Mouse (Mus musculus): ENCODE measurements around the gene Nisch. TPM values are rescaled to one million over a fixed set of nuclear protein-coding genes. Genes with fewer than 3 reads are reported as not detected.

Nisch gene
- polyA plus RNA-seq, 1 experiment from 2014 or later, result 368 TPM

- no peak overlapping the region for H3K27ac ChIP-seq (ENCODE audit: low read length)
- no peaks in the 10 kb centered on the region for H3K27me3 ChIP-seq (ENCODE audit: control insufficient read depth, insufficient read depth, low read length)
- no peak overlapping the region for H3K9ac ChIP-seq (replicated peaks; ENCODE audit: low read depth, low read length)
- H3K36me3 ChIP-seq (ENCODE audit: control insufficient read depth, insufficient read depth, low read length), result peaks cover 17% of the 10 kb centered on the region
- 0 out of 2 replicates have a peak, but pooled peaks cover 3% of the 10 kb centered on the region for H3K4me1 ChIP-seq (ENCODE audit: control insufficient read depth, insufficient read depth, low read length)
- H3K4me2 ChIP-seq (replicated peaks; ENCODE audit: low read depth, low read length), result peak overlapping the region; percentile 14; the same call in 1 of the 2 replicates
- 0 out of 2 replicates have a peak overlapping the region, but pooled peaks have one; percentile 3 for H3K4me3 ChIP-seq (ENCODE audit: low read depth, low read length)
- H3K9me3 ChIP-seq (ENCODE audit: control insufficient read depth, low read depth, low read length), result no peaks in the 10 kb centered on the region
- no peak for ATAC-seq (ENCODE audit: insufficient number of reproducible peaks, insufficient read depth, low FRiP score, low read depth)
- 62% methylated on average over 9 of the region's 9 CpGs for WGBS
Observed at GRCm38 (mm10) chr14:31166827-31167226, 49.9 kb downstream of the Nisch start.

DNA sequence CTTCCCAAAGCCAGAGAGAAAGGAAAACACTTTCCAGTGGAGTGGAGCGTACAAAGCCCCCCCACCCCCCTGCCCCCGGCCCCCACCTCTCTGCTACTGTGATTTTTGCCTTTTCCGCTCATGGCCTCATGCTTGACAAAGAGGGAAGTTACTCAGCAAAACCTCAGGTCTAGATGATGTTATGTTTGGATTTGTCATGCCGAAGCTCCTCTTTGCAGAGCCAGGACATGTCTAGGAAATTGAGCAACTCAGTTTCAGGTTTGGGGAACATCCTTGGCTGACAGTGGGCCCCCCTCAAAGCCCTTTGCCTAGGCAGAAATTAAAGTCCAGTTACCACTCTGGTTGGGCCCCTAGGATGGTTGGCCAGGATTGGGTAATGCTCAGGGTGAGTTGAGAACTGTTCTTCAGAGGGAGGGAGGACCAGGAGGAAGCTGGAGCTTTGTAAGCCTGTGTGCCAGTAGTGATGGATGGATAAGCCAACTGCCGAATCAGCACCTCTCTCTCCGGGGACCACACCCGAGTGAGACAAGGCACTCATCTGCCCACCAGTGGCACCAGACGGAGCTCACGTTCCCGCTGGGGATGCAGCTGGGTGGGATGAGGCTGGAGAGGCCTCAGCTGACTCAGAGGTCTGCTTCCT, 50.6 kb downstream of the Nisch start:
- 0 out of 2 replicates have a peak, but pooled peaks cover 3% of the 10 kb centered on the region for H3K4me1 ChIP-seq (ENCODE audit: control insufficient read depth, insufficient read depth, low read length)

DNA sequence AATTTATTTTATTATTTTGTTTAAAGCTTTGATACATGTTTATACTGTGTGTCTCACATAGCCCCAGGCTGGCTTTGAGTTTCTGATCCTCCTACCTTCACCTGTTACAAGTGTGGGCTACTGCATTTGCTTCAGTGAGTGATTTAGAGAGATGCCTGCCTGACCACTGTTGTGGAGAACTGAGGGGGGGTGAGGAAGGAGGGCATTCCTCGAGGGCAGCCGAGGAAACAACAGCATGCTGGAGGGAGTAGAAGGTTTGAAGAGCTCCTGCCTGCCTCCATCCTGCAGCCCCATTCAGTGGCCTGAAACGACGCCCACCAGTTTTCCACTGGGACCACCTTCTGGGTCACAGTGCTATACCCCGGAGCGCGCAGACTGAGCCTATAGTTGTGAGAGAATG, 51.3 kb downstream of the Nisch start:
- peaks cover 3% of the 10 kb centered on the region; the same call in 1 of the 2 replicates for H3K36me3 ChIP-seq (ENCODE audit: control insufficient read depth, insufficient read depth, low read length)
- H3K27me3 ChIP-seq (ENCODE audit: control insufficient read depth, insufficient read depth, low read length), result no peaks in the 10 kb centered on the region
- WGBS, result 52% methylated on average over 7 of the region's 7 CpGs
- no peak overlapping the region for H3K4me2 ChIP-seq (replicated peaks; ENCODE audit: low read depth, low read length)
- ATAC-seq (ENCODE audit: insufficient number of reproducible peaks, insufficient read depth, low FRiP score, low read depth), result no peak
- H3K4me1 ChIP-seq (ENCODE audit: control insufficient read depth, insufficient read depth, low read length), result 0 out of 2 replicates have a peak, but pooled peaks cover 3% of the 10 kb centered on the region
- H3K9ac ChIP-seq (replicated peaks; ENCODE audit: low read depth, low read length), result no peak overlapping the region
- no peaks in the 10 kb centered on the region for H3K9me3 ChIP-seq (ENCODE audit: control insufficient read depth, low read depth, low read length)
- H3K27ac ChIP-seq (ENCODE audit: low read length), result no peak overlapping the region
- H3K4me3 ChIP-seq (ENCODE audit: low read depth, low read length), result no peak overlapping the region

More for the DNA sequence above, 50.6 kb downstream of the Nisch start:
- Histone ChIP-seq H3K4me2 (replicated peaks; ENCODE audit: low read depth, low read length) (no peak overlapping the region; the same call in 1 of the 2 replicates), H3K27ac (ENCODE audit: low read length) (no peak overlapping the region), H3K9ac (replicated peaks; ENCODE audit: low read depth, low read length) (no peak overlapping the region), H3K9me3 (ENCODE audit: control insufficient read depth, low read depth, low read length) (no peaks in the 10 kb centered on the region), H3K4me3 (ENCODE audit: low read depth, low read length) (no peak overlapping the region), H3K27me3 (ENCODE audit: control insufficient read depth, insufficient read depth, low read length) (no peaks in the 10 kb centered on the region), H3K36me3 (ENCODE audit: control insufficient read depth, insufficient read depth, low read length) (peaks cover 10% of the 10 kb centered on the region)
- 41% methylated on average over 10 of the region's 10 CpGs for WGBS
- ATAC-seq (ENCODE audit: insufficient number of reproducible peaks, insufficient read depth, low FRiP score, low read depth), result no peak

GRCm38 (mm10) chr14:31165010-31165409, 51.7 kb downstream of the Nisch start:
- Histone ChIP-seq H3K4me1 (ENCODE audit: control insufficient read depth, insufficient read depth, low read length) (0 out of 2 replicates have a peak, but pooled peaks cover 3% of the 10 kb centered on the region), H3K4me2 (replicated peaks; ENCODE audit: low read depth, low read length) (no peak overlapping the region), H3K27ac (ENCODE audit: low read length) (no peak overlapping the region), H3K9me3 (ENCODE audit: control insufficient read depth, low read depth, low read length) (no peaks in the 10 kb centered on the region), H3K27me3 (ENCODE audit: control insufficient read depth, insufficient read depth, low read length) (no peaks in the 10 kb centered on the region), H3K4me3 (ENCODE audit: low read depth, low read length) (no peak overlapping the region), H3K36me3 (ENCODE audit: control insufficient read depth, insufficient read depth, low read length) (no peaks in the 10 kb centered on the region), H3K9ac (replicated peaks; ENCODE audit: low read depth, low read length) (no peak overlapping the region)
- WGBS, result 74% methylated on average over 2 of the region's 2 CpGs
- no peak for ATAC-seq (ENCODE audit: insufficient number of reproducible peaks, insufficient read depth, low FRiP score, low read depth)

DNA sequence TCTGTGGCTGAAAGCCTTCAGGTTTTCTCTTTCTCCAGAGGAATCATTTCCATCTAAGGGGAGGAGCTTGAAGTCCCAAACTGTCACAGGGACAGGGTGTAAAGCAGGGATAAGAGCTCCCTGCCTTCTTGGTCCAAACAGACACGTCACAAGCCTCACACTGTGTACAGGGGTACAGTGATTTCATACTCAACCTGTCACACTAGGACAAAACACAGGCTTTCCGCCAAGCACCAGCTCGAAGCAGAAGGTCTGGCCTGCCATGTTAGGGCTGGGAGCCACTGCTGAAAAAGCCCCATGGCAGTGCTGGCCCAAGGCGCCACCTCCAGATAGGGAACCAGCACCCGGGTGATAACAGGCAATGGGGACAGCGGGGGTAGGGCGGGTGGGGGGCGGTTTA, 52.7 kb downstream of the Nisch start:
- no peaks in the 10 kb centered on the region for H3K36me3 ChIP-seq (ENCODE audit: control insufficient read depth, insufficient read depth, low read length)
- WGBS, result 67% methylated on average over 8 of the region's 8 CpGs
- H3K4me3 ChIP-seq (ENCODE audit: low read depth, low read length), result no peak overlapping the region
- no peak overlapping the region for H3K4me2 ChIP-seq (replicated peaks; ENCODE audit: low read depth, low read length)
- H3K27ac ChIP-seq (ENCODE audit: low read length), result no peak overlapping the region
- ATAC-seq (ENCODE audit: insufficient number of reproducible peaks, insufficient read depth, low FRiP score, low read depth), result no peak
- no peaks in the 10 kb centered on the region for H3K9me3 ChIP-seq (ENCODE audit: control insufficient read depth, low read depth, low read length)
- H3K27me3 ChIP-seq (ENCODE audit: control insufficient read depth, insufficient read depth, low read length), result no peaks in the 10 kb centered on the region
- no peak overlapping the region for H3K9ac ChIP-seq (replicated peaks; ENCODE audit: low read depth, low read length)
- 0 out of 2 replicates have a peak, but pooled peaks cover 3% of the 10 kb centered on the region for H3K4me1 ChIP-seq (ENCODE audit: control insufficient read depth, insufficient read depth, low read length)

DNA sequence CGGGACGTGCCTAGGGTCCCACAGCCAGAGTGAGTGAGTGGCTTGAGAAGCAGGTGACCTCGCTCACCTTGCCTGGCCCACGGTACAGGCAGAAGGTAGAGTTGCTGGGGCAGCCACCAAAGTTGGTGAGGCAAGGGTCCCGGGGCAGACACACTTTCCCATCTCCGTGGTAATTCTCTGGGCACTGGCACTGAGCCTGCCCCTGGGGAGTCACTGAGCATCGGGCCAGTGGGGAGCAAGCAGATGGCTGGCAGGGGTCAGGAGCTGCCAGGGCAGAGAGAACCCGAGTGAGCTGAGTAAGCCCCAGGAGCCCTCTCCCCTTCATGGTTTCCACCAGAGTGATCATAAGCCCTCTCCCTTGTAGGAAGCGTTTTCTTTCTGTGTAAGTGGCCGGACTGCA, 55.1 kb downstream of the Nisch start:
- ATAC-seq (ENCODE audit: insufficient number of reproducible peaks, insufficient read depth, low FRiP score, low read depth), result no peak
- no peak overlapping the region for H3K4me2 ChIP-seq (replicated peaks; ENCODE audit: low read depth, low read length)
- H3K27me3 ChIP-seq (ENCODE audit: control insufficient read depth, insufficient read depth, low read length), result no peaks in the 10 kb centered on the region
- H3K4me3 ChIP-seq (ENCODE audit: low read depth, low read length), result no peak overlapping the region
- H3K4me1 ChIP-seq (ENCODE audit: control insufficient read depth, insufficient read depth, low read length), result 0 out of 2 replicates have a peak, but pooled peaks cover 3% of the 10 kb centered on the region
- H3K9me3 ChIP-seq (ENCODE audit: control insufficient read depth, low read depth, low read length), result no peaks in the 10 kb centered on the region
- 72% methylated on average over 10 of the region's 10 CpGs for WGBS
- H3K9ac ChIP-seq (replicated peaks; ENCODE audit: low read depth, low read length), result no peak overlapping the region
- no peaks in the 10 kb centered on the region for H3K36me3 ChIP-seq (ENCODE audit: control insufficient read depth, insufficient read depth, low read length)
- H3K27ac ChIP-seq (ENCODE audit: low read length), result no peak overlapping the region

DNA sequence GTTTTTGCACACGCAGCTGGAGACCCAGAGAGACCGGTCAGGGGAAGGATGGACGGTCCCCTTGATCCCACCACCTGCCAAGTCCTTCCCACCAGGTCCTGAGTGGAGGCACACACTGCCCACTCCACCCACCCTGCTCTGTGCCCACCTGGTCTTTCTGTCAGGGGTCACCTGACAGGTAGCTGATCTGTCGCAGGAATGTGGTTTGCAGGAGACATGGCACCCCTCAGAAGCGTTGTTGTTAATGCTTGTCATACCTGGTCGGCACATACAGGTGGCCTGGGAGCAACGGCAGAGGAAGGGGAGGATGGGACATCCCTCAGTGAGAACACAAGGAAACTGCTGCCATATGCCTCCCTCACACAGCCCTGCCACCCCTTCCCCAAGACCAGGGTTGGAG, 55.6 kb downstream of the Nisch start:
- Histone ChIP-seq H3K36me3 (ENCODE audit: control insufficient read depth, insufficient read depth, low read length) (no peaks in the 10 kb centered on the region), H3K4me3 (ENCODE audit: low read depth, low read length) (no peak overlapping the region), H3K27ac (ENCODE audit: low read length) (no peak overlapping the region), H3K4me2 (replicated peaks; ENCODE audit: low read depth, low read length) (no peak overlapping the region), H3K9me3 (ENCODE audit: control insufficient read depth, low read depth, low read length) (no peaks in the 10 kb centered on the region), H3K9ac (replicated peaks; ENCODE audit: low read depth, low read length) (no peak overlapping the region), H3K27me3 (ENCODE audit: control insufficient read depth, insufficient read depth, low read length) (no peaks in the 10 kb centered on the region), H3K4me1 (ENCODE audit: control insufficient read depth, insufficient read depth, low read length) (0 out of 2 replicates have a peak, but pooled peaks cover 3% of the 10 kb centered on the region)
- 87% methylated on average over 7 of the region's 7 CpGs for WGBS
- no peak for ATAC-seq (ENCODE audit: insufficient number of reproducible peaks, insufficient read depth, low FRiP score, low read depth)

DNA sequence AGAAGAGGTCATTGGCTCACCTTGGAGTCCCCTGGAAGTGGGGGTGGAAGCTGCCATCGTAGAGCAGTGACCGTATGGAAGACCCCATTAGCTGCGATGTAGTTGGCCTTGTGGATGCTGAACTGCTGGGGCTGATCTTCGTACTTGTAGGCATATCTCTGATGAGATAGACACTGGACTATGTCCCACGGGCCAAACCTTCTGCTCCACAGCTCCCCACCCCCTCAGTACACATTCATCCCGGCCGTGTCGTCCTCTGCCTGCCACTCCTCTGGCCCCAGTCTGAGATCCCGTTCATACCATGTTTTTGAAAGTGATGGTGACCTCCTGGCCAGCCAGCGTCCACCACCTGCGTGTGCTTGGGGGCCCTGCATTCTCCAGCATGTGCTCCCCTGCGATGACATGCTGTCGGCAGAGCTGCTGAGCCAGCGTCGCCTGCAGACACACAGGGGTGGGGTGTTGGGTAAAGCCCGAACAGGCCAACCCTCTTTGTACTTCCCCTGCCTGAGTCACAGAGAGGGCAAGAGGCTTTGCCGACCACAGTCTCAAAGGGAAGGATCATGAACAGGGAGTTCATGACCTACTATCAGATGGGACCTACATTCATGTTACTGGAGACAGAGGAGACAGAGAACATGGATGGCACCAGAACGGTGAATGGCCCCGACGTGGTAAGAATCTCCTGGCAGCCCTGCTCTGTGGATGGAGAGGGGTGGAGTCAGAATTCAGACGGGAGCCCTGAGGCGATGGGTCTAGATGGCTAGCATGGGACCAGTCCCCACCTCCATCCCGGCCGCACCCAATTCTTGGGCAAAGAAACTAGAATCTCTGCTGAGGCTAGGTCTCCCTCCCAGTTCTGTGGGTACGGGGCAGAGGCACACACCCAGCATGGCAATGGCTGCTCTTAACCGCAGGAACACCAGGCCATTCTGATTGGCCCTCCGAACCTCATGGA, 56.3 kb downstream of the Nisch start:
- Histone ChIP-seq H3K9me3 (ENCODE audit: control insufficient read depth, low read depth, low read length) (no peaks in the 10 kb centered on the region), H3K9ac (replicated peaks; ENCODE audit: low read depth, low read length) (no peak overlapping the region), H3K36me3 (ENCODE audit: control insufficient read depth, insufficient read depth, low read length) (no peaks in the 10 kb centered on the region), H3K4me2 (replicated peaks; ENCODE audit: low read depth, low read length) (no peak overlapping the region), H3K4me1 (ENCODE audit: control insufficient read depth, insufficient read depth, low read length) (no peaks in the 10 kb centered on the region), H3K4me3 (ENCODE audit: low read depth, low read length) (no peak overlapping the region), H3K27me3 (ENCODE audit: control insufficient read depth, insufficient read depth, low read length) (no peaks in the 10 kb centered on the region), H3K27ac (ENCODE audit: low read length) (no peak overlapping the region)
- WGBS, result 64% methylated on average over 27 of the region's 27 CpGs
- no peak for ATAC-seq (ENCODE audit: insufficient number of reproducible peaks, insufficient read depth, low FRiP score, low read depth)

Measured in stomach, embryonic 14.5 days (tissue).